Mouse (Mus musculus): ENCODE measurements around the gene Atp1b1.

GRCm38 (mm10) chr1:164456065-164456464 lies 2.1 kb downstream of the Atp1b1 start:
- TF ChIP-seq CTCF (IDR thresholded peaks at IDR 0.05; ENCODE audit: extremely low read depth, insufficient read length, insufficient replicate concordance, low read depth, low read length), result no peak
- no peak for TF ChIP-seq POLR2A (IDR thresholded peaks at IDR 0.05; ENCODE audit: low read depth, low read length)

Data from small intestine, adult 2 months (tissue).